8 mouse cellular contexts compared by ENCODE assay signal in genomic region chrX:103616536-103617404, GRCm38 (mm10). TPM values are rescaled to one million over a fixed set of nuclear protein-coding genes. Genes with fewer than 3 reads are reported as not detected.
DNase-seq lines count a peak whose midpoint lies in the region; ATAC-seq and TF ChIP-seq lines count a peak whose summit lies in the region.

No protein-coding gene starts in this region.

- peak; percentile 8; the same call in 1 of the 2 replicates for TF ChIP-seq EP300 in lung, postnatal 0 days (IDR thresholded peaks at IDR 0.05)

- peak; percentile 92 for DNase-seq in MN1 (ENCODE audit: low spot score)
- peak; percentile 92 for DNase-seq in cerebellum, adult 9-10 months
- DNase-seq in frontal cortex, adult 2 months (ENCODE audit: extremely low spot score in 1 of 2, low spot score in 1 of 2) = peak; percentile 53 to 91
- DNase-seq in hindbrain, embryonic 11.5 days (ENCODE audit: low spot score) = peak; percentile 84
- peak; percentile 69 to 86 for DNase-seq in layer of hippocampus, postnatal 10 days (ENCODE audit: low spot score in 2 of 2)
- peak; percentile 96 for DNase-seq in lung, postnatal 0 days (ENCODE audit: low spot score)
- DNase-seq in ovary, postnatal 10 days (ENCODE audit: low spot score) = peak; percentile 51
- DNase-seq in thymus, postnatal 0 days (ENCODE audit: low spot score) = peak; percentile 91

- no peaks in the 10 kb centered on the region for H3K27me3 ChIP-seq in hindbrain, embryonic 11.5 days (ENCODE audit: control insufficient read depth, insufficient read depth, low read length)
- H3K27me3 ChIP-seq in lung, postnatal 0 days (replicated peaks; ENCODE audit: insufficient read depth, low read length) = no peaks in the 10 kb centered on the region

- H3K27ac ChIP-seq in hindbrain, embryonic 11.5 days (ENCODE audit: low read depth, low read length) = peak overlapping the region; percentile 87
- H3K27ac ChIP-seq in lung, postnatal 0 days (ENCODE audit: low read length) = peak overlapping the region; percentile 90

- no peak for TF ChIP-seq CTCF in lung, postnatal 0 days (IDR thresholded peaks at IDR 0.05)

- H3K4me3 ChIP-seq in hindbrain, embryonic 11.5 days (ENCODE audit: low read depth, low read length) = peak overlapping the region; percentile 30
- H3K4me3 ChIP-seq in lung, postnatal 0 days (ENCODE audit: low read depth, low read length) = peak overlapping the region; percentile 47

- H3K4me2 ChIP-seq in hindbrain, embryonic 11.5 days (replicated peaks; ENCODE audit: low read depth, low read length) = peak overlapping the region; percentile 50
- peak overlapping the region; percentile 57 for H3K4me2 ChIP-seq in lung, postnatal 0 days (replicated peaks; ENCODE audit: low read depth, low read length)

- ATAC-seq in hindbrain, embryonic 11.5 days (ENCODE audit: low FRiP score) = peak; percentile 97
- ATAC-seq in lung, postnatal 0 days = peak; percentile 96

- H3K9ac ChIP-seq in hindbrain, embryonic 11.5 days (ENCODE audit: low read depth, low read length) = peak overlapping the region; percentile 52
- peak overlapping the region; percentile 19 for H3K9ac ChIP-seq in lung, postnatal 0 days (replicated peaks; ENCODE audit: low read depth)

- no peaks in the 10 kb centered on the region for H3K4me1 ChIP-seq in hindbrain, embryonic 11.5 days (replicated peaks; ENCODE audit: control insufficient read depth, insufficient read depth, low read length)
- H3K4me1 ChIP-seq in lung, postnatal 0 days (ENCODE audit: insufficient read depth, low read depth, low read length) = no peaks in the 10 kb centered on the region

- no peaks in the 10 kb centered on the region for H3K36me3 ChIP-seq in hindbrain, embryonic 11.5 days (ENCODE audit: control insufficient read depth, insufficient read depth, low read length)
- H3K36me3 ChIP-seq in lung, postnatal 0 days (ENCODE audit: insufficient read depth, low read length) = no peaks in the 10 kb centered on the region

- 5% methylated on average over 22 of the region's 50 CpGs for WGBS in hindbrain, embryonic 11.5 days
- under 1% methylated on average over 13 of the region's 50 CpGs for WGBS in lung, postnatal 0 days

- no peaks in the 10 kb centered on the region for H3K9me3 ChIP-seq in hindbrain, embryonic 11.5 days (ENCODE audit: control insufficient read depth, low read length)
- H3K9me3 ChIP-seq in lung, postnatal 0 days (ENCODE audit: low read length) = no peaks in the 10 kb centered on the region

RNA-seq across cellular contexts. Expression of gene Zcchc13, which starts 13.6 kb away (rescaled TPM):
- 0.16 TPM in 1 of 2 replicates, not detected in the other for polyA plus RNA-seq in frontal cortex, adult 2 months (2012; rRNA removed)
- polyA plus RNA-seq in hindbrain, embryonic 11.5 days (2014; fragmentation: Nextera tagmentation; extraction: Ambion mirVana) = not detected in 2 replicates
- not detected for total RNA-seq in layer of hippocampus, postnatal 10 days (2021)
- not detected in 2 replicates for polyA plus RNA-seq in lung, postnatal 0 days (2015; fragmentation: Nextera tagmentation; extraction: Ambion mirVana)
- polyA plus RNA-seq in thymus, postnatal 0 days (2015; fragmentation: Nextera tagmentation; extraction: Ambion mirVana) = not detected in 2 replicates

Comparison
In these comparisons a context has a peak if more than half of its experiments do, and no peak if none do; other contexts are left out.
1. Peak in every context shown above with its lines: DNase-seq, ATAC-seq, H3K4me3 ChIP-seq and H3K27ac ChIP-seq.